Mouse (Mus musculus) C2C12 (cell line): ENCODE measurements around the gene Lcp2. TPM values are rescaled to one million over a fixed set of nuclear protein-coding genes. Genes with fewer than 3 reads are reported as not detected.

Experiments used
- H3K27me3 ChIP-seq: one replicate; pipeline ENCODE4 v1.6.1; 2011; ENCODE audit not compliant: control insufficient read depth, insufficient read depth, insufficient read length
- H3K36me3 ChIP-seq: one replicate; pipeline ENCODE4 v1.6.1; 2011; ENCODE audit not compliant: control insufficient read depth, insufficient read depth
- H3K4me3 ChIP-seq: one replicate; pipeline ENCODE4 v1.5.1; 2011; ENCODE audit warnings: mild to moderate bottlenecking, control low read depth; ENCODE audit not compliant: poor library complexity, insufficient read depth, severe bottlenecking
- H3K79me2 ChIP-seq: one replicate; pipeline ENCODE4 v1.6.1; 2011; ENCODE audit not compliant: control insufficient read depth, insufficient read depth
- H3K79me3 ChIP-seq: one replicate; pipeline ENCODE4 v1.6.1; 2011; ENCODE audit warnings: low read depth, control low read depth
- H3ac ChIP-seq: one replicate; pipeline ENCODE3; 2011; ENCODE audit warnings: low read depth; ENCODE audit not compliant: control insufficient read depth, insufficient read length
- CEBPB ChIP-seq: IDR thresholded peaks from one replicate; pipeline ENCODE4 v1.6.1; 2011; ENCODE audit warnings: low read depth, mild to moderate bottlenecking, control low read depth, moderate library complexity
- CTCF ChIP-seq: IDR thresholded peaks from one replicate; pipeline ENCODE4 v1.5.1; 2011; ENCODE audit not compliant: control insufficient read depth, insufficient read depth, insufficient read length
- FOSL1 ChIP-seq: IDR thresholded peaks from one replicate; pipeline ENCODE4 v1.8.0; 2011; ENCODE audit warnings: mild to moderate bottlenecking, low read length; ENCODE audit not compliant: poor library complexity, insufficient read depth, severe bottlenecking
- MAX ChIP-seq: IDR thresholded peaks from one replicate; pipeline ENCODE4 v1.6.1; 2011; ENCODE audit warnings: mild to moderate bottlenecking, control low read depth
- MYOD1 ChIP-seq: IDR thresholded peaks from one replicate; pipeline ENCODE4 v1.6.1; 2011; ENCODE audit warnings: low read depth; ENCODE audit not compliant: control insufficient read depth, insufficient read length
- MYOG ChIP-seq: IDR thresholded peaks from one replicate; pipeline ENCODE4 v1.6.1; 2011; ENCODE audit not compliant: control insufficient read depth, insufficient read length; ENCODE audit errors: extremely low read depth
- USF1 ChIP-seq: IDR thresholded peaks from one replicate; pipeline ENCODE4 v1.6.1; 2011; ENCODE audit warnings: low read depth, mild to moderate bottlenecking, control low read depth, moderate library complexity
- long read RNA-seq, 2 experiments: library from polyadenylated mRNA; unstranded; transcript quantifications; one replicate each; pipeline ENCODE4 v2.0.0; 2019 to 2020
- polyA plus RNA-seq: library from polyadenylated mRNA; unstranded; fragments of >200 nt; fragmentation: generic; extraction: Trizol; gene quantifications from one replicate; pipeline ENCODE4 v1.2.1, GENCODE M21; 2012; ENCODE audit warnings: missing spikeins

Lcp2 gene
- not detected for polyA plus RNA-seq
- long read RNA-seq, experiment 1, result 0 reads
- long read RNA-seq, experiment 2, result 0 reads

- H3K4me3 ChIP-seq, result no peak within 1 kb of the TSS
These were observed at the start of gene Lcp2 for GRCm38 (mm10) chr11:34046767-34047541. Gene Lcp2 (plus strand): TSS chr11:34046920.

GRCm38 (mm10) chr11:33998244-33998643, 48.5 kb upstream of the Lcp2 start:
- H3K27me3 ChIP-seq, result no peaks in the 10 kb centered on the region
- H3K79me2 ChIP-seq, result no peaks in the 10 kb centered on the region
- no peak overlapping the region for H3ac ChIP-seq
- no peak overlapping the region for H3K4me3 ChIP-seq
- TF ChIP-seq USF1, result no peak
- TF ChIP-seq FOSL1, result no peak
- no peak for TF ChIP-seq MYOG
- H3K36me3 ChIP-seq, result no peaks in the 10 kb centered on the region
- H3K79me3 ChIP-seq, result no peaks in the 10 kb centered on the region

More at GRCm38 (mm10) chr11:34046767-34047541, at the start of gene Lcp2:
- no peaks in the 10 kb centered on the region for H3K79me2 ChIP-seq
- no peak within 1 kb of the TSS for H3ac ChIP-seq
- no peaks in the 10 kb centered on the region for H3K36me3 ChIP-seq
- H3K27me3 ChIP-seq, result no peaks in the 10 kb centered on the region
- no peak for TF ChIP-seq MYOG
- no peak for TF ChIP-seq USF1
- no peak for TF ChIP-seq CEBPB
- no peak for TF ChIP-seq CTCF
- no peak for TF ChIP-seq MAX
- no peak for TF ChIP-seq FOSL1
- TF ChIP-seq MYOD1, result no peak
- H3K79me3 ChIP-seq, result no peaks in the 10 kb centered on the region

GRCm38 (mm10) chr11:34000416-34000815, 46.3 kb upstream of the Lcp2 start:
- Histone ChIP-seq H3K36me3 (no peaks in the 10 kb centered on the region), H3ac (no peak overlapping the region), H3K79me3 (no peaks in the 10 kb centered on the region), H3K27me3 (no peaks in the 10 kb centered on the region), H3K79me2 (no peaks in the 10 kb centered on the region), H3K4me3 (no peak overlapping the region)
- TF ChIP-seq MAX (no peak), MYOG (no peak), USF1 (no peak), MYOD1 (no peak), CTCF (no peak), CEBPB (no peak), FOSL1 (no peak)

- no peaks in the 10 kb centered on the region for H3K79me2 ChIP-seq
- H3K4me3 ChIP-seq, result no peak overlapping the region
- H3ac ChIP-seq, result no peak overlapping the region
- no peaks in the 10 kb centered on the region for H3K27me3 ChIP-seq
- TF ChIP-seq USF1, result no peak
- TF ChIP-seq CEBPB, result no peak
- no peak for TF ChIP-seq CTCF
- no peak for TF ChIP-seq MYOG
- H3K36me3 ChIP-seq, result no peaks in the 10 kb centered on the region
- H3K79me3 ChIP-seq, result no peaks in the 10 kb centered on the region
These were observed 44.7 kb upstream of the Lcp2 start for GRCm38 (mm10) chr11:34001938-34002592.

- Histone ChIP-seq H3K4me3 (no peak overlapping the region), H3K27me3 (no peaks in the 10 kb centered on the region), H3K79me2 (no peaks in the 10 kb centered on the region), H3ac (no peak overlapping the region), H3K79me3 (no peaks in the 10 kb centered on the region), H3K36me3 (no peaks in the 10 kb centered on the region)
- TF ChIP-seq MYOD1 (no peak), MAX (no peak), USF1 (no peak), FOSL1 (no peak), CTCF (no peak), CEBPB (no peak), MYOG (no peak)
These were observed 44.1 kb upstream of the Lcp2 start for GRCm38 (mm10) chr11:34002593-34002965.

- no peak overlapping the region for H3ac ChIP-seq
- H3K4me3 ChIP-seq, result no peak overlapping the region
- H3K79me3 ChIP-seq, result no peaks in the 10 kb centered on the region
- H3K79me2 ChIP-seq, result no peaks in the 10 kb centered on the region
- no peaks in the 10 kb centered on the region for H3K27me3 ChIP-seq
- H3K36me3 ChIP-seq, result no peaks in the 10 kb centered on the region
- TF ChIP-seq MYOD1 (no peak), FOSL1 (no peak), CTCF (no peak), MYOG (no peak), CEBPB (no peak), USF1 (no peak), MAX (no peak)
These were observed 39.1 kb upstream of the Lcp2 start for GRCm38 (mm10) chr11:34007616-34008015.
